Mouse (Mus musculus): ENCODE measurements at regions not wholly inside any gene's neighbourhood (a gene's known extent, or its start where the extent isn't known, plus 50 kb on each side); places are given as distances from the start of the nearest gene placed in this dataset.
A peak's percentile ranks its signal among the peaks of the same experiment; 100 is the strongest.

GRCm38 (mm10) chr13:48717036-48717435 lies 54.2 kb downstream of the Barx1 start:
- no peak for DNase-seq (ENCODE audit: low read depth in 2 of 2, low spot score in 2 of 2)

- no peak for DNase-seq (ENCODE audit: low read depth in 2 of 2, low spot score in 2 of 2)
Observed at GRCm38 (mm10) chr13:48717451-48717850, 54.7 kb downstream of the Barx1 start.

GRCm38 (mm10) chr13:48723676-48724075 lies 60.9 kb downstream of the Barx1 start:
- no peak for DNase-seq (ENCODE audit: low read depth in 2 of 2, low spot score in 2 of 2)

GRCm38 (mm10) chr13:48726430-48726829 lies 63.6 kb downstream of the Barx1 start:
- no peak for DNase-seq (ENCODE audit: low read depth in 2 of 2, low spot score in 2 of 2)

GRCm38 (mm10) chr13:48731046-48731996 lies 68.5 kb downstream of the Barx1 start:
- no peak for DNase-seq (ENCODE audit: low read depth in 2 of 2, low spot score in 2 of 2)

- peak in 1 of 2 experiments; percentile 5 for DNase-seq (ENCODE audit: low read depth in 2 of 2, low spot score in 2 of 2)
Observed at GRCm38 (mm10) chr13:48732168-48732841, 69.5 kb downstream of the Barx1 start.

GRCm38 (mm10) chr13:48734985-48735384 lies 72.2 kb downstream of the Barx1 start:
- no peak for DNase-seq (ENCODE audit: low read depth in 2 of 2, low spot score in 2 of 2)

GRCm38 (mm10) chr13:48745566-48745965 lies 82.8 kb downstream of the Barx1 start:
- DNase-seq (ENCODE audit: low read depth in 2 of 2, low spot score in 2 of 2): no peak

GRCm38 (mm10) chr13:48746301-48746700 lies 83.5 kb downstream of the Barx1 start:
- no peak for DNase-seq (ENCODE audit: low read depth in 2 of 2, low spot score in 2 of 2)
